Mouse (Mus musculus): ENCODE measurements around the gene Stub1.
A peak's percentile ranks its signal among the peaks of the same experiment; 100 is the strongest.

DNA sequence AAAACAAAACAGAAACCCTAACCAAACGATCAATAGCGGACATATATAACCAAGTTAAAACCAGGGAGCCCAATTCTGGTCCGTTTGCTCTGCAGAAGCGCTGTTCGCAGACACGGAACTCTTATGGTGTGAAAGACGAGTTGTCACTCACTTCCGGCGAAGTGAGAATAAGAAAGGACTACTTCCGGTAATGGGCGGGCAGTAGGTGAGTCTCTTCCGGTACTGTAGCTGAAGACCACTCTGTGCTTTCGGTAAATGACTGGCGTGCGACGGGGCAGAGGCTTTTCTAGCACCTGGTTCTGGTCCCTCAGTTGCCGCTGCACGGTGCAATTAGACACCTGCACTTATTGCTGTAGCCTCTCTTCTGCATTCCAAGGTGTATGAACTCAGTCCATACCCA is 9.8 kb downstream of the Stub1 start, which contains the start of gene Wdr24:
- TF ChIP-seq CTCF (IDR thresholded peaks at IDR 0.05; ENCODE audit: borderline replicate concordance, insufficient read depth, low read depth, low read length): no peak
- TF ChIP-seq POLR2A (IDR thresholded peaks at IDR 0.05; ENCODE audit: borderline replicate concordance, insufficient read depth, low read length): peak; percentile 77; the same call in 1 of the 2 replicates

Data from cerebellum, adult 2 months (tissue).